Mouse (Mus musculus): ENCODE data around the gene Gtf2h4.

The Gtf2h4 gene

GRCm38 (mm10) chr17:35696691-35697090, 23.2 kb upstream of the Gtf2h4 start:
- DNase-seq = no peak

- no peak for DNase-seq
Observed at GRCm38 (mm10) chr17:35695289-35695688, 21.8 kb upstream of the Gtf2h4 start.

DNA sequence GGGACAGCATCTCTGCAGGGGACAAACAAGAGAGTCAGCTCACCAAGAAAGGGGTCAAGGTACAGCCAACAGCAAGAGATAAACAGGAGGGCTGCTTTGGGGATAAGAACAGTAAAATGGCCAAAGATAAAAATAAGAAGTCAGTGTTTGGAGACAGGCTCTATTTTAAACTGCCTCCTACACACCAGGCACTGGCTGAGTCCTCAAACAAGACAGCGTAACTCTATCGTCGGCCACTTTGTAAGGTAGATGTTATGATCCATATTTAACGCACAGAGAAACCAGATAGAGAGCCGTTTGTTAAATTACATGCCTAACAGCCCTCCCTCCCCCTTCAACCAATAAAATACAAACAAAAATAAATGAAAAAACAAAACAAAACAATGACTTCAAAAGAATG, 20.4 kb upstream of the Gtf2h4 start:
- DNase-seq = no peak

DNA sequence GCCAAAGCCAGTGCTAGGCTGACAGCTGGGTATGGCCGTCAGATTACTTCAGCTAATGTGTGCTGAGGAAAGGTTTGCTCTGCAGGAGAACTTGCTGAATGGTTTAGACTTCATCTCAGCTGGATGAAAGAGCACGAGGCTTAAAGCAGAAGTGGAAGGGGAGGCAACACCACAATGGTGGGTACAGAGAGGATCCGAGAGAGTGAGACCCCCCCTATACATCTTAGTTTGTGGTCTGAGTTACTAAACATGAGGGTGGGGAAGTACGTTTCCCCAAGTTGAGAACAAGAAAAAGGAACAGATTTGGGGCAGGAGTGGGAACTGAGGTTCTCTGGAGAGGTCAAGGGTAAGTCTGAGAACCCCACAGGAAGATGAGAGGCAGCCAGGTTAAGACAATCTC, 18.8 kb upstream of the Gtf2h4 start:
- no peak for DNase-seq

GRCm38 (mm10) chr17:35691811-35692210, 18.3 kb upstream of the Gtf2h4 start:
- no peak for DNase-seq

GRCm38 (mm10) chr17:35689936-35690645, 16.6 kb upstream of the Gtf2h4 start:
- no peak for DNase-seq

- no peak for DNase-seq
Observed at GRCm38 (mm10) chr17:35688347-35689175, 15.0 kb upstream of the Gtf2h4 start.

GRCm38 (mm10) chr17:35685061-35685460, 11.5 kb upstream of the Gtf2h4 start:
- DNase-seq = no peak

GRCm38 (mm10) chr17:35681986-35682385, 8.4 kb upstream of the Gtf2h4 start:
- no peak for DNase-seq

DNA sequence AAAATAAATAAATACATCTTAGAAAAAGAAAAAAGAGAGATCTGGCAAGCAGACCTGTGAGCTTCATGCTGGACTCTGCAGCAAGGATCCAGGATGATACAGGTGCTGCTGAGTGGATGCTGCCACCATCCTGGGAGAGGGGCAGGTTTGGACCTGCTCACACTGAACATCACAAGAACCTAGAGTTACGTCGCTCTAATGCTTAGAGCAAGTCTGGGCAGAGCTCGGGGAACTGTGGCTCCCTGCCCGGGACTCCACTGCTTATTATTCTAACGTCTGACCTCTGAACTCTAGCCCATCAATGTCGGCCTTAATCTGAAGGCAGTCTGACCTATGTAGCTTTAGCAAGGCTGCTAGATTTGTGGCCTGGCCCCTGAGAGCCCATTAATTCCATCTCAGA, 7.1 kb upstream of the Gtf2h4 start:
- no peak for DNase-seq

- DNase-seq = no peak
Observed at GRCm38 (mm10) chr17:35672527-35672926, 1.0 kb downstream of the Gtf2h4 start.

GRCm38 (mm10) chr17:35671846-35672245, 1.7 kb downstream of the Gtf2h4 start:
- DNase-seq = no peak

DNA sequence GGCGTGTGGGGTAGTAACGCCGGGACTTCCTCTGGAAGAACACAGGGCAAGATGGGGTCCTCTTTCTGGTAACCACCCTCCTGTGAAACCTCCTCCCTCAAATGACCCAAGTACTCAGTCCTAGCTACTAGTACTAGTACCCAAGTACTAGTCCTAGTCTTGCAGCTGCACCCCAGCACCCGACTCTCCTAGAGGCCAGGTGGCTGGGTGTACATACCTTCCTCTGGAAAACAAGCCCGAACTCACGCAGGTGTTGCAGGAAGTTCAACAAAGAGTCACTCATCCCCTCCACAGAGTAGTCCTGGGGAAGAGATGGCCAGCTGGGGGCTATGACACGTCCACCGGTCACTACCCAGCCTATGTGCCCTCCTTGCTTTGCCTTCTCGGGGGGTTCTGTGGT, 3.8 kb downstream of the Gtf2h4 start:
- no peak for DNase-seq

DNA sequence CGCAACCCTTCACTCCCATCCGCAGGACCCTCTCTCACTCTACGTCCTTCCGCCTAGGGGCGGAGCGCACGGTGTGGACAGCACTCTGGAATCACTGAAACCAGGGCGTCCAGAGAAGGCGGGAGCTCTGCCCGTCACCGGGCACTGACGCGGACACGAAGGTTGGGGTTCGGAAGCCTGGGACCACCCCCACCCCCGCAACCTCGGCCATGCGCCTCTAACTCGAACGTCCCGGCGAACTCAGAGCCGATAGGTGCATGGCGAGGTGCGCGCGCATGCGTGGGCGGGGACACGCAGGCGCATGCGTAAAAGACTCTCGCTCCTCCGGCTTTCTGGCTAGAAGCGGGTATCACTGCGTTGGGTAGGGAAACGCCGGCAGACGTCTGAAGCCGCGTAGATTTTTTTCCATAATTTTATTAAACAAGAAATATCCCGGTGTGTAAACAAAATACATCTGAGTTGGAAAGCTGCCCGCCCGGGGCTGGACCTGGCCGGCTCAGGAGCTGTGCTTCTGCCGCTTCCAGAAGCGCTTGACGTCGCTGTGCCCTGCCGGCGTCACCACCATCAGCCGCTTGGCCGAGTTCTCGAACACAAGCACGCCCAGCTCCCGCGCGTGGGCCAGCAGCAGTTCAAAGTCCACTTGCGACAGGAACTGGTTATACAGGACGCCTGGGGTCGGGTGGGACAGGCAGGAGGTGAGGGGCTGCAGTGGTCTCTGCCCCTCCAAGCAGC, 6.0 kb downstream of the Gtf2h4 start, which contains the start of gene Vars2:
Gene Vars2 (minus strand): TSS at position 259 of the 732 bp plus-strand sequence.
- peak; percentile 96 for DNase-seq

DNA sequence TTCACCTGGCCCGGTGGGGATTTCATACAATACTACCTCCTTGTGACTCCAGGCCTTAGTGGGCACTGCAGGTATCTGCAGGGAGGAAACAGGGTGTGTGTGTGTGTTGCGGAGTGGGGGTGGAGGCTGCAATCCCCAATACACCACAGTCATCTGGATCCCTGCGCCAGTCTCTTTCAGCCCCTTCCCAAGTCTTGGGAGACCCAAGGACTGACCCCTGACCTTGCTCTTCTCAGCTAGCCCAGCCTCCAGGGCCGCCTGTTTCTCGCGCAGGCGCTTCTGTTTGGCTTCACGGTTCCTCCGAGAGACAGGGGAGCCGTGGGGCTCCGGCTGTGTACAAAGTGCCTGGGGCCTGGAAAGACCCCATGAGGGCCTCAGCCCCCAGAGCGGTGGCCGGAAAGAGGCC, 6.7 kb downstream of the Gtf2h4 start:
- DNase-seq = peak; percentile 14

DNA sequence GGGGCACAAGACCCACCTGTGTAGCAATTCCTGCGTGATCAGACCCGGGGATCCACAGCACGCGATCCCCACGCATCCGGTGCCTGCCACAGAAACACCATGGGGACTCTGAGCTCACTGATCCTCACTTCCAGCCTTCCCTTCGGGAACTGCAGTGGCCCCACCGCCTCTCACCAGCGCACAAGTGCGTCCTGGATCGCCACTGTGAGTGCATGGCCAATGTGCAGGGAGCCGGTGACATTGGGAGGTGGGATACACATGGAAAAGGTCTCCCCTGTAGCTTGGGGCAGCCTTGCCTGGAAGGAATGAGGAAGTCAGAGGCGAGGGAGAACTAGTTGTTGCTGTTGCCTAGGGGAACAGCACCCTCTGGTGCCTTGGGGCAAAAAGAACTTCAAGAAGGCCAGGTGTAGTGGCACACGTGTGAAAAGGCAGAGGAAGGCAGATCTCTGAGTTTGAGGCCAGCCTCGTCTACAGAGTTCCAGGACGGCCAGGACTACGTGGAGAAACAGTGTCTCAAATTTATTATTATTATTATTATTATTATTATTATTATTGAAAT, 7.5 kb downstream of the Gtf2h4 start:
- DNase-seq = peak; percentile 52

DNA sequence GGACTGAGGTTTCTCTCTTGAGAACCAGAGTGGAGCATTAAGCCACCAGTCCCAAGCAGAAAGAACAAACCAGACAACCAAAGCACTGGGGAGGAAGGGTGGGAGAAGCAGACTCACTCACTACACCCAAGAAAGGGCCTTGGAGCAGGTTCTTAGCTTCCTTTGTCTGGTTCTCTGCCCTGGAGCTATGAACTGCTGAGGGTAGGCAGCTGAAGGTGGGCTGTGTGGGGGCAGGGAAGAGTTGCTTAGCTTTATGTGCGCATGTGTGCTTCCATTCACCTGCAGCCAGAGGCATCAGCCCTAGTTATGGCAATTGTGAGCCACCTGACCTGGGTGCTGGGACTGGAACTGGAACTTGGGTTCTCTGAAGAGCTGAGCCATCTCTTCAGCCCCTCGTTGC, 20.5 kb downstream of the Gtf2h4 start:
- DNase-seq = no peak

GRCm38 (mm10) chr17:35649429-35649828, 24.1 kb downstream of the Gtf2h4 start:
- peak; percentile 57 for DNase-seq

DNA sequence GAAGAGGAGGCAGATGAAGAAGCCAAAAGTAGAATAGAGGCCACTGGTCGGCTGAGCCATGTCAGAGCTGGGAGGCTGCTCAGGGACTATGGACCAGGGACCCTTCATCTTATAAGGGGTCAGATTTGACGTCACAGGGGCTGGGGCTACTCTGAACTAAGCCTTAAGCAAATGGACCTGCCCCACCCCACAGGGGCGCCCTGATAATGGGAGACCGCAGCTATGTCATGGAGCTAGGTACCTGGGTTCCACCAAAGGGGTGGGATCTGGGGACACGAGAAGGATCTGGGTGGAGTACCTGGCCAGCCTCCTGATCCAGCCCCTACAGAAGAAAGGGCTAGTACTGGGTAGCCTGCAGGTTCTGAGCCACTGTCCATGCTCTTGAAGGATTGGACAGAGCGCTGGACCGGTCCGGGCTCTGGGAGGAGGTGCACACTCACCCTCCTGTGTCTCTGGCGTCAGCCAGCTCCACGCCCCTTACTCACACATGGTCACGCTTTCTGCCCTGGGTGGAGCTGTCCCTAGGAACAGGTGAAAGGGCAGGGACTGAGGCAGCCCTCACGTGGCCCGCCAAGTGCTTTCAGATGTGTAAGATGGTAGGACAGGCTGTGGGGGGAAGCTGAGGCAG, 29.8 kb downstream of the Gtf2h4 start, which contains the start of gene Mucl3:
Gene Mucl3 (minus strand): TSS at position 87 of the 628 bp plus-strand sequence.
- peak; percentile 27 for DNase-seq

DNA sequence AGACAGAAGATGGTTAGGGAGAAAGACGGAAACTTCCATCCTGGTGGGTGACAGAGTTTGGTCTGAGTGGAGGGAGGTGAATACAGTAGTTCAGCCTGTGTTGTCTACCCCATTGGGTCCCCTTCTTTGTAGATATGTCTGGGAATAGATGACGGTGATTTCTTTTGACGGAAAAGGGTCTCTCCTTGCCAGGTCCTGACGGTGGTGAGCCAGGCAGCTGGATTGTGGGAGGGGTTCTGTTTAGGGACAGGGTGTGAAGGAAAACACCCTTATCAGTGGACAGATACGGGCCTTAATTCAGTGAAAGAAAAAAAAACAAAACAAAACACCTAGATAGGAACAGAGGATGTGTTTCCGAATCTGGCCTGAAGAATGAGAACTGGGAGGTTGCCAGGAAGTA, 34.2 kb downstream of the Gtf2h4 start:
- DNase-seq = no peak

DNA sequence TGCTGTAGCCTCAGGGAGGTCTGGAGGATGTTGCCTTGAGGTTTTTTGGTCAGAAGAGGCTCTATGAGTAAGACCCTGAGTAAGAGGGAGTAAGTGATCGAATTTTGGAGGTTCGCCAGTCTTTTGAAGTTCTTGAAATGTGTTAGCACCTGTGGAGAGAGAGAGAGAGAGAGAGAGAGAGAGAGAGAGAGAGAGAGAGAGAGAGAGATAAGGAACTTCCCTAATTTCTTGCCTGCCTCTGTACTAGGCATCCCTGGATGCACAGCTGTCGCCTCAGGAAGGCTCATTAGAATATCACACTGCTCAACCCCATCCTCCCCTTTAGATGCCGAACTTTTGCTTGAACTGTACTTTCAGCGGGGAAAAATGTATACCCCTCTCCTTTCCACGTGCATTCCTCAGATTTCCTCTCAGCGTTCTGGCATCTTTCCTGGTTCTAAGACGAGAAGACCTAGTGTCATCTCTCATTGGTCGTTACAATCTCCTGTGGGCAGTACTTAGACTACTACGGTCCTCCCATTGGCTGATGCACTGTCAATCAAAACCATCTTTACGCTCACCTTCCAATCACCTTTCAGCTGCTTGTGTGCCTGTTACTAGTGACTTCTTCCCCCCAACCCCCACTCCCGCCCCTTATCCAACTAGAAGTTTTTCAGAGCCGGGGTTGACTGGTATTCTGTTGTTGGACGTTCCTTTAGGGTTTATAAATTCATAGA, 34.9 kb downstream of the Gtf2h4 start:
- DNase-seq = peak; percentile 56

DNA sequence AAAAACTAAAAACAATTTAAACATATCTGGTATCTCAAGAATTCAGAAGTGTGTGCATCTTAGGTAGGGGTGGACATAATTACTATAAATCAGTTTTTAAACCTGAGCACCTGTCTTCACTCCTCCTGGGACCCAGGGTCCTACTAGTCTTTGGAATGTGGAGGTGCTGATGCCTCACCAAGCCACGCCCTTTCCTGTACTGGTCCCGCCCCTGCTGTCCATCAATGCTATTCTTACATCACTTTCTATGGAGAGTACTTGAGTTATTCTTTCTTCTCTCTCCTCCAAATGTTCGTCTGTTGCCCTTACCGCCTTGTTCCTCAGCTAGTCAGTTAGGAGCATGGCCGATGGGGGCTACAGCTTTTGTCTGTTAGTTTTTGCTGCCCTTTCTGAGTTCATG, 37.2 kb downstream of the Gtf2h4 start:
- DNase-seq = peak; percentile 29

Data from kidney, adult 11 months (tissue).